Mouse (Mus musculus) megakaryocyte-erythroid progenitor cell, adult 5 weeks (primary cell): ENCODE measurements around the gene Plk4. TPM values are rescaled to one million over a fixed set of nuclear protein-coding genes. Genes with fewer than 3 reads are reported as not detected.

ENCODE experiments used
- polyA plus RNA-seq: library from polyadenylated mRNA; stranded (reverse); fragments of >175 nt; gene quantifications from 2 replicates; pipeline ENCODE4 v1.2.3, GENCODE M21; 2012

The Plk4 gene
- polyA plus RNA-seq = 12.0 and 13.2 TPM in 2 replicates

DNA sequence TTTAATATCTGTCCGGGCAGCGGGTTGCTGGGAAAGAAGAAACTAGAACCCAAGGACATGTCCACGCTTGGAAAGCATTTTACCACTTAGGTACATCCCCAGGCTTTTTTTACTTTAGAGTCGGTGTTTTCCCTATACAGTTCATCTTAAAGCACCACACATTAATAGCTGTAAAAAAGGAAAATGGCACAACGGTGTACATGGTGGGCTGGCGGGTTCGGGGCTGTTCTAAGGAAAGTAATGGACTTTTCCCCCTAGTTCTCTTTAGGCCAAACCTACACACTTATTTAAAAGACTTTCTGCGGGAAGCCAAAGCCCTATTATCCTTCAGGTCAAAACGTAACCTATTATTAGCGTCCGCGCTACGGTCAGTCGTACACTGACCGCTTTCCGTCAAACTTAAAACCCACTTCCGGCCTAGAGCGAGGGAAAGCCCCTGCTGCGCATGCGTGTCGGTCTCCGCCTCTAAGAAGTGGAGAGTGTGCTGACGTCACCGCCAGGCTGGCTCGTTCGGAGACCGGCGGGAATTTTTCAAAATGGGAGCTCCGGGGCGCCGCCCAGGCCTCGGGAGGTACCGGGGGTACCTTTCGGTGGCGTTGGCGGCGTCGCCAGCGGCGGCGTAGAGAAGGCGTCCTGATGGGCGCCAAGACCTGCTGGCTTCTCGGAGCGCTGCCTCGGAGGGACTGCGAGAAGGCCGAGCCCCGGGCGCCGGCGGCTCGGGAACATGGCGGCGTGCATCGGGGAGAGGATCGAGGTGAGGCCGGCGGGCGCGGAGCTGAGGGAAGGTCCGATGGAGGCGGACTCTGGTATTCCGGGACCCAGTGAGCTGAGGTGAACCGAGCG is at the start of gene Plk4:
Gene Plk4 (plus strand): TSS at position 490 of the 843 bp plus-strand sequence.

DNA sequence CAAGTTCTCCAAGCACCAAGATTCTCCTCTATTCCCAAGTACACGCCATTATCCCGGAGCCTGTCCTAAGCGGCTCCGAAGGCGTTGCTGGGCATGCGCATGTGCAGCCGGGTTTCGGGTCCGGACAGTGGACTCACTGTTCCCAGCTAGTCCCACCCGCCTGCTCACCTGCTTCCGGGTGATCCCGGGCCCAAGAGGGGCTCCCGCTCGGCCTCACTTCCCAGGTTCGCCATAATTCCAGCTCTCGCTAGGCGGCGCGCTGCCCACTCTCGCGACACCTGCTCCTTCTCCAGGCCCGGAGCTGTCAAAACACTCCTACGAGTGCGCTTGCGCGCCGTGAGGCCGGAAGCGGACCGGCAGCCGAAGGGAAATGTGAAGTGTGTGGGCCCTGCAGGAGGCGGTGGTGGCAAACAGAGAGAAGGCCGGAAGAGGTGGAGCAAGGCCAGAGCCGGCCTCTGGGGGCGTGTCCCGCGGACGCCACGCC is 46.7 kb downstream of the Plk4 start, which contains the start of gene Mfsd8:
Gene Mfsd8 (minus strand): TSS at position 414 of the 484 bp plus-strand sequence.

DNA sequence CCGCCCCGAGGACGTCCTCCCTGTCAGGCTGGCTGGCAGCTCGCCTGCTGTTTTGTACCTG is 47.0 kb downstream of the Plk4 start, which contains the start of gene Abhd18:
Gene Abhd18 (plus strand): TSS at position 14 of the 61 bp plus-strand sequence.

Other genes starting within 250 kb of the Plk4 start
- gene Slc25a31, start 91.2 kb upstream of the Plk4 start, polyA plus RNA-seq = not detected in 2 replicates
- 11.9 and 13.1 TPM in 2 replicates for gene Hspa4l, start 55.5 kb upstream of the Plk4 start, polyA plus RNA-seq
- gene Mfsd8, start 46.9 kb downstream of the Plk4 start, polyA plus RNA-seq = 1.4 and 3.5 TPM in 2 replicates
- 0.40 and 1.4 TPM in 2 replicates for gene Abhd18, start 47.0 kb downstream of the Plk4 start, polyA plus RNA-seq
- gene 1700034I23Rik, start 102.5 kb downstream of the Plk4 start, polyA plus RNA-seq = not detected in 2 replicates
- gene Larp1b, start 149.8 kb downstream of the Plk4 start, polyA plus RNA-seq = 15.6 and 19.6 TPM in 2 replicates